Mouse (Mus musculus): Measurements from ENCODE around the gene Isy1. TPM values are rescaled to one million over a fixed set of nuclear protein-coding genes. Genes with fewer than 3 reads are reported as not detected.

Isy1 gene
- polyA plus RNA-seq, 1 experiment from 2014 or later, result 67.4 TPM

DNA sequence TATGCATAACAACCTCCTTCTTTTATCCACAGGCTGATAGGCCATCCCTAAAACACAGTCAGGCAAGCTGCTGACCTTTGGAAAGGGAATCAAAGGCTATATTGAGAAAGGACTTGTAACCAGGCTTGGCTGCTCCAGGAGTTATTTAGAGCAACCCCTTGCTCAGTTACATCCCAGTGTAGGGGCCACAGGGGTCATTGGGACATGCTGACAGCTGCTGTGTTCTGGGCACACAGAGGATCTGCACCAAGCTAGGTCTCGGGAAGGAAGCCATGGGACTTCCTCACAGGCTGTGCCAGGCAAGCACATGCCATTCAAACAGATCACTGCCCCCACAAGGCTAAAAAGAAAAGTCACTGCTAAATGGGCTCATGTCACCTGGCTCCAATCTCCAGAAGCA lies 34.5 kb upstream of the Isy1 start:
- Histone ChIP-seq H3K27ac (no peak overlapping the region), H3K4me1 (replicated peaks) (no peaks in the 10 kb centered on the region), H3K9me3 (no peaks in the 10 kb centered on the region), H3K27me3 (no peaks in the 10 kb centered on the region), H3K9ac (replicated peaks) (no peak overlapping the region), H3K36me3 (no peaks in the 10 kb centered on the region), H3K4me3 (replicated peaks) (no peak overlapping the region), H3K4me2 (no peak overlapping the region)
- WGBS, result 58% methylated on average over 1 of the region's 1 CpGs
- ATAC-seq (ENCODE audit: insufficient number of reproducible peaks, insufficient read depth, low FRiP score, low TSS enrichment, low read depth), result no peak

DNA sequence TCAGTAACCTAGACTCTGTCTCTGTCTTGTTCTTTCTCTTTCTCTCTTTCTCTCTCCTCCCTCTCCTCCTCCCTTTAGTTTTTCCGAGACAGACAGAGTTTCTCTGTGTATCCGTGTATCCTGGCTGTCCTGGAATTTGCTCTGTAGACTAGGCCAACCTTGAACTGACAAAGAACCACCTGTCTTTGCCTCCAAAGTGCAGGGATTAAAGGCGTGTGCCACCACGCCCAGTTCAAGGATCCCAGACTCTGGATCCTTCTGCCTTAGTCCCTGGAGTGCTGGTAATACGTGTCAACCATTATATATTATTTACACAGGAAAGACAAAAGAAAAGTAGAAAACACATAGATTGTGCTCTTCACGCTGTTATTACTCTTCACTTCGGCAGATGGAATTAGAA lies 32.6 kb upstream of the Isy1 start:
- Histone ChIP-seq H3K27ac (no peak overlapping the region), H3K4me2 (no peak overlapping the region), H3K9ac (replicated peaks) (no peak overlapping the region), H3K4me3 (replicated peaks) (no peak overlapping the region), H3K27me3 (no peaks in the 10 kb centered on the region), H3K4me1 (replicated peaks) (no peaks in the 10 kb centered on the region), H3K36me3 (no peaks in the 10 kb centered on the region), H3K9me3 (no peaks in the 10 kb centered on the region)
- no peak for ATAC-seq (ENCODE audit: insufficient number of reproducible peaks, insufficient read depth, low FRiP score, low TSS enrichment, low read depth)
- WGBS, result 89% methylated on average over 7 of the region's 7 CpGs

DNA sequence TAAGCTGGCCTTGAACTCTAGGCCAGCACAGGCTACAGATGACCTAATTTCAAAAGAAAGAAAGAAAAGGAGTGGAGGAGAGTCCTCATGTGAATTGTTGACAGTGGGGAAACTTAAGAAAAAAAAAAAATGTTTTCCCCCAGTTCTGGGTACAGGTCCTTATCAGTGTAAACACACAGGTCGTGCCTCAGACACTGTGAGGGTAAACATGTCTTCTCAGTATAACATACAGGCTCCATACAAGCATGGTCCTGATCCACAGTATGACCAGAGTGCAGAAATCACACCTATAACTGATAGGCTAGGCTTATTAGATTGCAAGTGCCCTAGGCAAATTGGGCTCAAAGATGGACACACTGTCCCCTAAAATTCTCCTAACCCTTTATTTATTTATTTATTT lies 31.8 kb upstream of the Isy1 start:
- no peak overlapping the region for H3K4me2 ChIP-seq
- no peaks in the 10 kb centered on the region for H3K4me1 ChIP-seq (replicated peaks)
- WGBS, result 61% methylated on average over 1 of the region's 1 CpGs
- H3K36me3 ChIP-seq, result no peaks in the 10 kb centered on the region
- no peak overlapping the region for H3K9ac ChIP-seq (replicated peaks)
- H3K9me3 ChIP-seq, result no peaks in the 10 kb centered on the region
- ATAC-seq (ENCODE audit: insufficient number of reproducible peaks, insufficient read depth, low FRiP score, low TSS enrichment, low read depth), result no peak
- H3K4me3 ChIP-seq (replicated peaks), result no peak overlapping the region
- no peaks in the 10 kb centered on the region for H3K27me3 ChIP-seq
- no peak overlapping the region for H3K27ac ChIP-seq

DNA sequence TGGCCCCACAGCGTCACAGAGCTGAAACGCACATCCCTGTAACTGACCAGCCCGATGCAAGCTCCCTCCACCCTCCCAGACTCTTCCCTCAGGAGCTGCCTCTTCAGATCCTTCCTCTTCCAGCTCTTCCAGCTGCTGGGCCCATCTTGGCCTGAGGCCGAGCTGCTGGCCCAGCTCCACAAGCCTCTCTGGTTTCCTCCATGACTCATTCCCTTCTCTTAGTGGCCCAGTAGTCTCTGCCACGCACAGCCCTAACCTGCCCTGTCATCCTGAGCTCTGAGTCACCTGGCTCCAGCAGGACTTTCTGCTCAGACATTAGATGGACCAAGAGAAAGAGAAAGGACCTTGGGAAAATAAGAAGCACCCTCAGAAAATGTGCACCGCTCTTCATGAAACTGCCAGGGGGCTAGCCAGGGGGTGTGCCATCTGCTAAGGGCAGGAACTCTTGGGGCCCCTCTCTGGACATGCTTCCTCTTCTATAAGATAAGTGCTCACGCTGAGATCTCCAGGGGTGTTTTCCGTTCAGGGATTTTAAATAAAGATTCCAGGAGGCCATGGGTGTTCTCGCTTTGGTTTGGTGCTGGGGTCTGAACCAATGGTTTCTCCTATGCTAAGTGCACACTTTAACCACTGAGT lies 30.4 kb upstream of the Isy1 start:
- H3K4me2 ChIP-seq, result no peak overlapping the region
- no peaks in the 10 kb centered on the region for H3K9me3 ChIP-seq
- ATAC-seq (ENCODE audit: insufficient number of reproducible peaks, insufficient read depth, low FRiP score, low TSS enrichment, low read depth), result no peak
- H3K9ac ChIP-seq (replicated peaks), result no peak overlapping the region
- WGBS, result 81% methylated on average over 9 of the region's 9 CpGs
- H3K4me3 ChIP-seq (replicated peaks), result no peak overlapping the region
- H3K27me3 ChIP-seq, result no peaks in the 10 kb centered on the region
- no peaks in the 10 kb centered on the region for H3K36me3 ChIP-seq
- no peaks in the 10 kb centered on the region for H3K4me1 ChIP-seq (replicated peaks)
- no peak overlapping the region for H3K27ac ChIP-seq

DNA sequence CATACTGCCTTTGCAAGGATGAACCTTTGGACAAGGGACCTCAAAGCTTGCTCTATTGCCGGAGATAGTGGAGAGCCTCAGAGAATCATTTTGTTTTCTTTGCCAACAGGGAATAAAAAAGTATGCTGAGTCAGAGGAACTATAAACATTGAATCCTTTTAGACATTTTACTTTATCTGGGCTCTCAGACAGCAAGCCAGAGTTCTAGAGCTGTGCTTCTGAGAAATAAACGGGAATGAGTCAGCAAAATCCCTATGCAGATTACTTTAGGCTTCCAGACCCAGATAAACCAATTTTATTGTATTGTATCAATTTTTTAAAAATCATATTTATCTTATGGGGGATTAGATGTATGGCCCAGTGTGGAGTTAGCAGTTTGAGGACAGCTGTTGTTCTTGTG lies 28.7 kb upstream of the Isy1 start:
- Histone ChIP-seq H3K4me1 (replicated peaks) (no peaks in the 10 kb centered on the region), H3K27me3 (no peaks in the 10 kb centered on the region), H3K4me3 (replicated peaks) (no peak overlapping the region), H3K27ac (no peak overlapping the region), H3K9ac (replicated peaks) (no peak overlapping the region), H3K9me3 (no peaks in the 10 kb centered on the region), H3K4me2 (no peak overlapping the region), H3K36me3 (no peaks in the 10 kb centered on the region)
- WGBS, result 81% methylated on average over 2 of the region's 2 CpGs
- no peak for ATAC-seq (ENCODE audit: insufficient number of reproducible peaks, insufficient read depth, low FRiP score, low TSS enrichment, low read depth)

DNA sequence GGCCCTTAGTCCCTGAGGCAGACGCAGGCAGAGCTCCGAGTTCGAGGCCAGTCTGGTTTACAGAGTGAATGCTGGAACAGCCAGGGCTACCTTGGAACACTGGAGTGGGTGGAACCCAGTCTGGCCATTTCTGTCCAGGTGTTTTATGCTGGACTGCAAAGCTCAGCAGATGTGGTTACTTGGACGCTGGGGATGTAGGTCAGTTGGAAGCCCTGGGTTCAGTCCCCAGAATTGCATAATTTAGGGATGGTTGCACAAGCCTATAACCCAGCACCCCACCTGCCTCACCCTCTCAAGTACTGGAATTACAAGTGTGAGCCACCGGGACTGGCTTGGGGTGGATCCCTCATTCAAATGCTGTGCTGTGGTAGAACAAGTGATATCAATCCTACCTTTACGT lies 27.6 kb upstream of the Isy1 start:
- Histone ChIP-seq H3K9ac (replicated peaks) (no peak overlapping the region), H3K27me3 (no peaks in the 10 kb centered on the region), H3K4me3 (replicated peaks) (no peak overlapping the region), H3K4me1 (replicated peaks) (no peaks in the 10 kb centered on the region), H3K36me3 (no peaks in the 10 kb centered on the region), H3K9me3 (no peaks in the 10 kb centered on the region), H3K4me2 (no peak overlapping the region), H3K27ac (no peak overlapping the region)
- no peak for ATAC-seq (ENCODE audit: insufficient number of reproducible peaks, insufficient read depth, low FRiP score, low TSS enrichment, low read depth)
- WGBS, result 84% methylated on average over 6 of the region's 6 CpGs

DNA sequence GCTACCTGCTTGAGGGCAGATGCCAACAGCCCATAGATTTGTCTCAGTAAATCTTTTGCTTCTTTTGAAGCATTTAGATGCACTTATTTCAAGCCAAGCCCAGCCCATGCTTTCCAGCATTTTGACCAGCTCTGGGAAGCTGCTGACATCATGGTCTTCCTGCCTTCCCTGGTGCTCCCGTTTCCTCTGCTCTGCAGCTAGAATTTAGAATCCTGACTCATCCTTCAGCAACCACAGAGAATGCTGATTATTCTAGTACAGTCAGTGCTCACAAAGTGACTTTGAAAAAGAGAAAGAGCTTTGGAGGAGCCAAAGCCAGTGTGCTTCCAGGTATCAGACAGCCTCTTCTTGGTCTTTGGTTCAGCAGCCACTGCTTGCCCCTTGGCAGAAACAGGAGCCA lies 18.5 kb upstream of the Isy1 start:
- H3K9me3 ChIP-seq, result no peaks in the 10 kb centered on the region
- no peak overlapping the region for H3K4me2 ChIP-seq
- H3K4me1 ChIP-seq (replicated peaks), result no peaks in the 10 kb centered on the region
- no peaks in the 10 kb centered on the region for H3K27me3 ChIP-seq
- no peak overlapping the region for H3K27ac ChIP-seq
- H3K9ac ChIP-seq (replicated peaks), result no peak overlapping the region
- H3K4me3 ChIP-seq (replicated peaks), result no peak overlapping the region
- no peaks in the 10 kb centered on the region for H3K36me3 ChIP-seq
- ATAC-seq (ENCODE audit: insufficient number of reproducible peaks, insufficient read depth, low FRiP score, low TSS enrichment, low read depth), result no peak
- 53% methylated on average over 1 of the region's 1 CpGs for WGBS

DNA sequence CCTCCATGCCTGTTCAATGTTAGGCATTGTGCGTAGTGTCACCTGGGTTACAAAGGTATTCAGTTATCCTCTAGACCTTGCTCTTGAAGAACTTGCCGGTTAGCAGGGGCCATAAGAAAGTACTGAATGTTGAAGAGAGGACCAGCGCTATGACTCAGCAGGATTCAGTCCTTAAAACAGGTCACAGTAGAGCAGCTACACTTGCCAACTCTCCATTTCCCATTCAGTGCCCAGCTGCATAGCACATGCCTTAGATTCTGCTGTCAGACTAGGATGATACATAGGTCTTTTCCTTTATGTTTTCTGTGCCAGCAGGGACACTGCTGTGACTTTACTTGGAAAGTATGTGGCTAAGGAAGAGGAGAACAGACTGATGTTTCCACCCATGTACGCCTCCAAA lies 14.8 kb upstream of the Isy1 start:
- H3K9me3 ChIP-seq, result no peaks in the 10 kb centered on the region
- H3K4me2 ChIP-seq, result no peak overlapping the region
- 86% methylated on average over 4 of the region's 4 CpGs for WGBS
- H3K36me3 ChIP-seq, result peaks cover 5% of the 10 kb centered on the region; the same call in 1 of the 2 replicates
- H3K9ac ChIP-seq (replicated peaks), result no peak overlapping the region
- H3K4me1 ChIP-seq (replicated peaks), result peaks cover 11% of the 10 kb centered on the region
- H3K27ac ChIP-seq, result no peak overlapping the region
- no peaks in the 10 kb centered on the region for H3K27me3 ChIP-seq
- no peak for ATAC-seq (ENCODE audit: insufficient number of reproducible peaks, insufficient read depth, low FRiP score, low TSS enrichment, low read depth)
- H3K4me3 ChIP-seq (replicated peaks), result no peak overlapping the region

DNA sequence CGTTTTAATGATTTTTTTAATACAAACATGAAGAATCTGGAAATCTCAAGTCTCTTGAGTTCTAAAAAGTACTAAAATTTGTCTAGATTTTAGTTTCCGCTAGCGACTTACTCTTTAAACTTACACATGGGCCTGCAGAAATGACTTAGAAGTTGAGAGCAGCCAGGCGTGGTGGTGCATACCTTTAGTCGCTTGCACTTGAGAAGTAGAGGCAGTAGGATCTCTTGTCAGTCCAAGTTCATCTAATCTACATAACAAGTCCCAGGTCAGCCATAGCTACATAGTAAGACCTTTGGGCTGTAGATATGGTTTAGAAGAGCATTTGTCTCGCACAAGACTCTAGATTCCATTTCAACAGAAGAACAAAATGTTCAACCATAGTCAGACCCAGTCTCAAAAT lies 13.3 kb upstream of the Isy1 start:
- Histone ChIP-seq H3K9me3 (no peaks in the 10 kb centered on the region), H3K27me3 (no peaks in the 10 kb centered on the region), H3K4me2 (peak overlapping the region; percentile 74; the same call in 1 of the 2 replicates), H3K9ac (replicated peaks) (no peak overlapping the region), H3K36me3 (peaks cover 13% of the 10 kb centered on the region; the same call in 1 of the 2 replicates), H3K4me1 (replicated peaks) (peaks cover 26% of the 10 kb centered on the region), H3K27ac (no peak overlapping the region), H3K4me3 (replicated peaks) (no peak overlapping the region)
- ATAC-seq (ENCODE audit: insufficient number of reproducible peaks, insufficient read depth, low FRiP score, low TSS enrichment, low read depth), result no peak
- 80% methylated on average over 6 of the region's 6 CpGs for WGBS

DNA sequence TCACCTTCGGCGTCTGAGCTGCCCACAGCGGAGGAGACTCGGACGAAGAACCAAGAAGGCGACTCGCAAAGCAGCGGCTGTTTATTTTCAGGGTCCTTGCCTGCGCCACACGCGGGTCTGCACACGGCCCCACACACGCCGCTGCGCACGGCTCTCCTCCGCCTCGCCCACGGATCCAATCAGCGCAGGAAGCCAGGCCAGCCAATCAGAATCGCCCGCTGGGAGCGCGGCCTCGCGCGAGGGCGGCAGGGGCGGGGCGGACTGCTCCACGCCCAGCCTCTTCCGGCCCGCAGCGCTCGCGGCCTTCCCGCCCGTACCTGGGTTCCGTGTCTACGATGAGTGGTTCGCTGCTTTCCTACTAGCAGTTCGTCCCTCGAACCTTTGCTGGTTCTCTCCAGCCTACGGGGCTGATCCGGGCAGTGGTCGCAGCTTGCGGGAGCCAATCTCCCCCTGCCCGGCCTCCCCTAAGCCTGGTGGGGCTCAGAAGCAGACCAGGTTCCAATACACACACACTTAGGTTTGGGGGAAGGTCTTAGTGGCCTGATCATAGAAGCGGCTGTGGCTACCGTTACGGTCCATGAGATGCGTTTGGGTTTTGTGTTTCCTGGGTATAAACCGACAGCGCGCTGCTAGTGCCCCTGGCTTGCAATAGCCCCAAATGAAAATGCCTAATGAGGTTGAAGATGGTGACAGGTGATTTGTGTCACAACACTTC lies 12.5 kb upstream of the Isy1 start, which contains the start of gene Cnbp:
TSS of gene Cnbp (minus strand) at position 207 of the 715 bp plus-strand sequence.
- Histone ChIP-seq H3K4me2 (peak within 1 kb of the TSS; percentile 74), H3K4me1 (replicated peaks) (peaks cover 35% of the 10 kb centered on the region), H3K27me3 (no peaks in the 10 kb centered on the region), H3K9me3 (no peaks in the 10 kb centered on the region), H3K4me3 (replicated peaks) (peak within 1 kb of the TSS; percentile 100), H3K27ac (peak within 1 kb of the TSS; percentile 96), H3K36me3 (peaks cover 13% of the 10 kb centered on the region; the same call in 1 of the 2 replicates), H3K9ac (replicated peaks) (peak within 1 kb of the TSS; percentile 100)
- ATAC-seq (ENCODE audit: insufficient number of reproducible peaks, insufficient read depth, low FRiP score, low TSS enrichment, low read depth), result peak; percentile 93
- under 1% methylated on average over 55 of the region's 55 CpGs for WGBS

DNA sequence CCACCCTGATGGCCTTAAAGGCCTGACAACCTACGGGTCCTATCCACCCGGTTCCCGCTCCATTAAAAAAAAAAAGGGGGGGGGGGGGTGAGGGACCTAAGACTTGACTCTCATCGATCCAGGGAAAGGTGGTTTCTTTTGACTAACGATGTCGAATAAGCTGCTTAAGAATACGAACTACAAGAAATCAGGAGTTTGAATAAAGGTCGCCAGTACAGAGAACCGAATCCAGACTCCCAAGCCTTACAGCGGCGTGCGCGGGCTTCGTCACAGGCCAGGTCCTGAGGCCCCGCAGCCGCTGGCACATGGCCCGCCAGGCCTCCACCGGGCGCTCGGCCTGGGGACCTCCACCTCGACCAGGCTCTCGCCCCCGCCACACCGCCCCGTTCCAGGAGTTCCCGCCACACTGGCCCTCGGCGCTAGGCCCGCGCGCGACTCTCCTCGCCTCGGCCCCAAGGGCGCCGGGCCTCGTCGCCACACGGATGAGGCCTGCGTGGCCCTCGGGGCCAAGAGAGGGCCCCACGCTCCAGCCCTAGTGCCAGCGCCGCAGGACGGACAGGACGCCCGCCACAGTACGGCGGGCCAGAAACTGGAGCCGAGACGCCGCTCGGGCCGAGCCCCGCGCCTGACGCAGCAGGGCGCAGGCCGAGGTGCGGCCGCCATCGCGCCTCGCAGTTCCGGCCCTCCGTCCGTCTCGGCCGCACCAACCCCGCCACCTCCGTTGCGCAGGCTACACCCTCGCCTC lies 11.7 kb upstream of the Isy1 start:
- Histone ChIP-seq H3K36me3 (peaks cover 16% of the 10 kb centered on the region), H3K9ac (replicated peaks) (peak overlapping the region; percentile 100), H3K4me3 (replicated peaks) (peak overlapping the region; percentile 100), H3K4me1 (replicated peaks) (peaks cover 35% of the 10 kb centered on the region), H3K9me3 (no peaks in the 10 kb centered on the region), H3K27ac (peak overlapping the region; percentile 96), H3K27me3 (no peaks in the 10 kb centered on the region), H3K4me2 (peak overlapping the region; percentile 74)
- ATAC-seq (ENCODE audit: insufficient number of reproducible peaks, insufficient read depth, low FRiP score, low TSS enrichment, low read depth), result peak; percentile 50
- under 1% methylated on average over 72 of the region's 73 CpGs for WGBS

All from limb, embryonic 12.5 days (tissue).